Mouse (Mus musculus) cerebellum, postnatal 14 days (tissue): ENCODE measurements around the gene Celf5.

ENCODE experiments used
- DNase-seq, 2 experiments: peaks; one replicate each; pipeline ENCODE4 v3.0.0; 2021; ENCODE audit warnings: mixed read lengths in 2 of 2

Gene Celf5

DNA sequence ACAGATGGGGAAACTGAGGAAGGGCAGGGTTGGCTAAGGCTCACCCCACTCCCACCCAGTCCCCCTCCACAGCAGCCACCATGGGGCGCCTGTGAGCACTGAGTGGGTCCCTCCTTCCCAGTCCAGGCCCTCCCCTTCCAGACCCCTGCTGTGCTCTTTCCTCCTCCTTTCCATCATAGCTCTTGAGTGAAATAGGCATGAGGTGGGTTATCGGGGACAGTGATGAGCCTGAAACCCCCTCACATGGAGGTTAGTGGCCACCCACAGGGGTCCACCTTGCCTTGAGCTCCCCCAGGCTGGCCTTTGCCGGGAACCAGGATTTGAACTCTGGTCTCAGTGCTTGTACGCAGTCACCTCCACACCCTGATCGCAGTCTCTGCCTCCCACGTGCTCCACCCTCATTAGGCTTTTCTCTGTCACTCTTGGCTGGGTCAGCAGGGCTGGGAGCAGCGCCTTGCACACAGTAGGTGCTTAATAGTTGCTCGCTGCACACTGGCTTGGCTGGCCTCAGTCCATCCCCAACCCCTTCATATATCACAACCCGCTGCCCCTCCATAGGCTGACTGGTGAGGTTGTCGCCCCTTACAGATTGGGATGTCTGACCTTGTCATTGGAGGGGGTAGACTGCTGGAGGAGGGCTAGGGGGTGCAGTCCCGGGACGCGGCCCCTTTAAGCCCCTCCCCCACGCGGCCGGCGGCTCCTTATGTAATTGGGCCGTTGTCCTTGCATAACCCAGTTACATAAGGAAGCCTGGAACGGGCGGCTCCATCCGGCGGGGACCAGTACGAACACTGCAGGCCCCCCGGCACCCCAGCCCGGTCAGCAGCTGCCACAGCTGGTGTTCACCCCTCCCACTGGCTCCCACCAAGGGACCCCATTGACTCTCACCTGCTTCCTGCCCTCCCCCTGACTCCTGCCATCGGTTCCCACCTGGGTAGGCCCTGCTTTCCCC is 68.9 kb downstream of the Celf5 start:
- peak; percentile 88 to 90 for DNase-seq

DNA sequence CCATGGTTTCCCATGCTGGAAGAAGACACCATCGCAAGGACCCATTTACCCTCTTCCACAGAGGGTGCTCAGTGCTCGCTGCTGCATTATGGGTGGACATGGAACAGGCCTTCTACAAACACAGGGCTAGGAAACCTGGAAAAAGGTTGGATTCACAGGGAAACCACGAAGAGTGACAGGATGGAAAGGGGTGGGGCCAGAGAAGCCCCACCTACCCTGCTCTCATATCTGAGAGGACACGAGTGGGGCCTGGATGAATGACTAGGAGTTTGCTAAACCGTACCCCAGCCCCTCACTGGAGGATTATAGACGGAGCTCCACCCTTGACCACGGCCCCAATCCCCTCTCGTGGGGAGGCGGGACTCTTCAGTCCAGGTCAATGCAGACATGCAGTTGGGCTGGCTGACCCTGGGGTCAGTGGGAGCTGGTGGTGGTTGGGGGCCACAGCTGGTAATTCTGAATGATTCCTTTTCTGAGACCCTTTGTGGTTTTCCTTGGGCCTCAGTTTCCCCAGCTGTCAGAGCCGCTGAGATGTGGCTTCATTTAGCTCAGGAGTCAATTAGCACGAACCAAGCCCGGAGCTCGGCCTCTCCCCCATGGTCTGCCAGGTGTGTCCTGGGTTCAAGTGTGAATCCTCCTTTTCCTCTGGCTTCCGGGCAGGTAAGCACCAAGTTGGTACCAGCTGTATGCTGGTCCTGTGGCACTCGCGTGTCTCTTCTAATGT is 69.8 kb downstream of the Celf5 start:
- peak in 1 of 2 experiments; percentile 61 for DNase-seq

- peak; percentile 95 for DNase-seq
Observed at GRCm38 (mm10) chr10:81411471-81412400, 70.8 kb downstream of the Celf5 start.

- no peak for DNase-seq
Observed at GRCm38 (mm10) chr10:81410981-81411380, 71.5 kb downstream of the Celf5 start.

GRCm38 (mm10) chr10:81410350-81410749 is 72.2 kb downstream of the Celf5 start:
- DNase-seq: no peak

GRCm38 (mm10) chr10:81409330-81409729 is 73.2 kb downstream of the Celf5 start:
- no peak for DNase-seq
